Mouse (Mus musculus) lung, embryonic 16.5 days (tissue): ENCODE results near the gene Nlgn3. TPM values are rescaled to one million over a fixed set of nuclear protein-coding genes. Genes with fewer than 3 reads are reported as not detected.
A peak's percentile ranks its signal among the peaks of the same experiment; 100 is the strongest.

Experiments
- ATAC-seq: fragments of 200-750 bp; cut with Nextera tagmentation; 2 replicates; pipeline ENCODE4 v1.8.0; 2017; ENCODE audit warnings: low read depth, mild to moderate bottlenecking, moderate library complexity
- H3K27ac ChIP-seq: fragments of 300-500 bp; sonication (generic); 2 replicates; pipeline ENCODE4 v1.5.1; 2014; ENCODE audit warnings: mild to moderate bottlenecking, control low read depth, low read length
- H3K27me3 ChIP-seq: fragments of 300-500 bp; sonication (generic); 2 replicates; pipeline ENCODE4 v1.6.1; 2014; ENCODE audit warnings: low read depth, low read length, mixed read lengths; ENCODE audit not compliant: control insufficient read depth, insufficient read depth
- H3K36me3 ChIP-seq: fragments of 300-500 bp; sonication (generic); 2 replicates; pipeline ENCODE4 v1.6.1; 2014; ENCODE audit warnings: low read length; ENCODE audit not compliant: control insufficient read depth, insufficient read depth
- H3K4me1 ChIP-seq: fragments of 300-500 bp; sonication (generic); replicated peaks from 2 replicates; pipeline ENCODE4 v1.6.1; 2014; ENCODE audit warnings: low read length, mixed read lengths; ENCODE audit not compliant: control insufficient read depth, insufficient read depth
- H3K4me2 ChIP-seq: fragments of 300-500 bp; sonication (generic); 2 replicates; pipeline ENCODE4 v1.6.1; 2014; ENCODE audit warnings: low read depth, low read length, control low read depth
- H3K4me3 ChIP-seq: fragments of 300-500 bp; sonication (generic); 2 replicates; pipeline ENCODE4 v1.5.1; 2014; ENCODE audit warnings: mild to moderate bottlenecking, low read length, control low read depth
- H3K9ac ChIP-seq: fragments of 300-500 bp; sonication (generic); 2 replicates; pipeline ENCODE4 v1.6.1; 2014; ENCODE audit warnings: low read length, control low read depth
- H3K9me3 ChIP-seq: fragments of 300-500 bp; sonication (generic); 2 replicates; pipeline ENCODE4 v1.6.1; 2016; ENCODE audit warnings: low read length; ENCODE audit not compliant: control insufficient read depth
- WGBS: fragments of 180-500 bp; shearing (Covaris S2); extraction: QIAGEN DNeasy Blood & Tissue Kit; methylation state at CpG from one replicate; pipeline ENCODE4 v1.1.7; 2014; 5-methylcytosine and 5-hydroxymethylcytosine counted together
- polyA plus RNA-seq: library from polyadenylated mRNA; unstranded; fragments of >200 nt; fragmentation: Nextera tagmentation; extraction: Ambion mirVana; gene quantifications from 2 replicates; pipeline ENCODE4 v1.2.1, GENCODE M21; 2015

Gene Nlgn3
- polyA plus RNA-seq = 4.2 and 4.9 TPM in 2 replicates

- WGBS = 26% methylated on average over 17 of the region's 24 CpGs
- Histone ChIP-seq H3K9ac (peak within 1 kb of the TSS; percentile 20), H3K4me1 (0 out of 2 replicates have a peak, but pooled peaks cover 2% of the 10 kb centered on the region), H3K4me2 (peak within 1 kb of the TSS; percentile 56), H3K27ac (no peak within 1 kb of the TSS), H3K27me3 (no peaks in the 10 kb centered on the region; the same call in 1 of the 2 replicates), H3K4me3 (peak within 1 kb of the TSS; percentile 34), H3K9me3 (no peaks in the 10 kb centered on the region), H3K36me3 (peaks cover 3% of the 10 kb centered on the region)
- ATAC-seq = no peak
Measured at GRCm38 (mm10) chrX:101299055-101299454, at the start of gene Nlgn3. Gene Nlgn3, plus strand, starts transcription at chrX:101299168.

- Histone ChIP-seq H3K4me2 (peak within 1 kb of the TSS; percentile 63), H3K4me3 (peak within 1 kb of the TSS; percentile 59), H3K36me3 (no peaks in the 10 kb centered on the region), H3K27ac (peak within 1 kb of the TSS; percentile 31; the same call in 1 of the 2 replicates), H3K9me3 (peaks cover 3% of the 10 kb centered on the region; the same call in 1 of the 2 replicates), H3K27me3 (no peaks in the 10 kb centered on the region), H3K9ac (peak within 1 kb of the TSS; percentile 67), H3K4me1 (peaks cover 2% of the 10 kb centered on the region; the same call in 1 of the 2 replicates)
- peak; percentile 94 for ATAC-seq
- WGBS = 18% methylated on average over 46 of the region's 47 CpGs
Measured at GRCm38 (mm10) chrX:101253952-101254729, 44.8 kb upstream of the Nlgn3 start, which contains the start of gene Foxo4. Gene Foxo4, plus strand, starts transcription at chrX:101254528.

- peak overlapping the region; percentile 67 for H3K9ac ChIP-seq
- peak; percentile 11; the same call in 1 of the 2 replicates for ATAC-seq
- H3K27ac ChIP-seq = peak overlapping the region; percentile 31; the same call in 1 of the 2 replicates
- 20% methylated on average over 26 of the region's 26 CpGs for WGBS
- no peaks in the 10 kb centered on the region for H3K36me3 ChIP-seq
- H3K4me2 ChIP-seq = peak overlapping the region; percentile 63
- peaks cover 2% of the 10 kb centered on the region; the same call in 1 of the 2 replicates for H3K4me1 ChIP-seq
- H3K27me3 ChIP-seq = no peaks in the 10 kb centered on the region
- peaks cover 3% of the 10 kb centered on the region; the same call in 1 of the 2 replicates for H3K9me3 ChIP-seq
- peak overlapping the region; percentile 59 for H3K4me3 ChIP-seq
Measured at GRCm38 (mm10) chrX:101254740-101255139, 44.2 kb upstream of the Nlgn3 start.

- WGBS = 76% methylated on average over 13 of the region's 13 CpGs
Measured at GRCm38 (mm10) chrX:101256603-101257002, 42.4 kb upstream of the Nlgn3 start.

GRCm38 (mm10) chrX:101260441-101261325 lies 38.3 kb upstream of the Nlgn3 start:
- peak; percentile 73 for ATAC-seq
- Histone ChIP-seq H3K4me1 (peaks cover 15% of the 10 kb centered on the region; the same call in 1 of the 2 replicates), H3K27ac (peak overlapping the region; percentile 59), H3K9ac (no peak overlapping the region), H3K4me2 (no peak overlapping the region), H3K9me3 (no peaks in the 10 kb centered on the region), H3K4me3 (no peak overlapping the region), H3K36me3 (no peaks in the 10 kb centered on the region), H3K27me3 (no peaks in the 10 kb centered on the region)
- 17% methylated on average over 7 of the region's 13 CpGs for WGBS

More at GRCm38 (mm10) chrX:101256603-101257002, 42.4 kb upstream of the Nlgn3 start:
- H3K4me3 ChIP-seq = no peak overlapping the region
- ATAC-seq = no peak
- H3K9ac ChIP-seq = no peak overlapping the region
- no peaks in the 10 kb centered on the region for H3K27me3 ChIP-seq
- no peak overlapping the region for H3K4me2 ChIP-seq
- no peaks in the 10 kb centered on the region for H3K36me3 ChIP-seq
- H3K9me3 ChIP-seq = peaks cover 3% of the 10 kb centered on the region; the same call in 1 of the 2 replicates
- H3K27ac ChIP-seq = no peak overlapping the region
- peaks cover 10% of the 10 kb centered on the region; the same call in 1 of the 2 replicates for H3K4me1 ChIP-seq

- no peak within 1 kb of the TSS for H3K27ac ChIP-seq
- H3K4me1 ChIP-seq = 0 out of 2 replicates have a peak, but pooled peaks cover 13% of the 10 kb centered on the region
- no peaks in the 10 kb centered on the region for H3K27me3 ChIP-seq
- no peak for ATAC-seq
- no peak within 1 kb of the TSS for H3K4me3 ChIP-seq
- H3K36me3 ChIP-seq = no peaks in the 10 kb centered on the region
- no peaks in the 10 kb centered on the region for H3K9me3 ChIP-seq
- H3K4me2 ChIP-seq = no peak within 1 kb of the TSS
- H3K9ac ChIP-seq = no peak within 1 kb of the TSS
- WGBS = 70% methylated on average over 1 of the region's 1 CpGs
Measured at GRCm38 (mm10) chrX:101263892-101264291, 35.1 kb upstream of the Nlgn3 start, which contains the start of gene Gm614. Gene Gm614, minus strand, starts transcription at chrX:101263992.

- Histone ChIP-seq H3K4me2 (no peak overlapping the region), H3K36me3 (no peaks in the 10 kb centered on the region), H3K4me1 (0 out of 2 replicates have a peak, but pooled peaks cover 5% of the 10 kb centered on the region), H3K9ac (no peak overlapping the region), H3K9me3 (no peaks in the 10 kb centered on the region), H3K4me3 (no peak overlapping the region), H3K27me3 (no peaks in the 10 kb centered on the region), H3K27ac (no peak overlapping the region)
- no peak for ATAC-seq
- 85% methylated on average over 6 of the region's 6 CpGs for WGBS
Measured at GRCm38 (mm10) chrX:101266631-101267030, 32.3 kb upstream of the Nlgn3 start.

GRCm38 (mm10) chrX:101268025-101268754 lies 30.8 kb upstream of the Nlgn3 start, which contains the start of gene Il2rg:
Gene Il2rg, minus strand, starts transcription at chrX:101268255.
- no peaks in the 10 kb centered on the region for H3K27me3 ChIP-seq
- no peaks in the 10 kb centered on the region for H3K9me3 ChIP-seq
- H3K36me3 ChIP-seq = no peaks in the 10 kb centered on the region
- no peak within 1 kb of the TSS for H3K4me2 ChIP-seq
- H3K9ac ChIP-seq = 0 out of 2 replicates have a peak within 1 kb of the TSS, but pooled peaks have one; percentile 20
- no peak within 1 kb of the TSS for H3K27ac ChIP-seq
- 38% methylated on average over 5 of the region's 5 CpGs for WGBS
- ATAC-seq = no peak
- H3K4me3 ChIP-seq = peak within 1 kb of the TSS; percentile 18; the same call in 1 of the 2 replicates
- 0 out of 2 replicates have a peak, but pooled peaks cover 5% of the 10 kb centered on the region for H3K4me1 ChIP-seq
